Mouse (Mus musculus): ENCODE measurements around the gene E130114P18Rik.

DNA sequence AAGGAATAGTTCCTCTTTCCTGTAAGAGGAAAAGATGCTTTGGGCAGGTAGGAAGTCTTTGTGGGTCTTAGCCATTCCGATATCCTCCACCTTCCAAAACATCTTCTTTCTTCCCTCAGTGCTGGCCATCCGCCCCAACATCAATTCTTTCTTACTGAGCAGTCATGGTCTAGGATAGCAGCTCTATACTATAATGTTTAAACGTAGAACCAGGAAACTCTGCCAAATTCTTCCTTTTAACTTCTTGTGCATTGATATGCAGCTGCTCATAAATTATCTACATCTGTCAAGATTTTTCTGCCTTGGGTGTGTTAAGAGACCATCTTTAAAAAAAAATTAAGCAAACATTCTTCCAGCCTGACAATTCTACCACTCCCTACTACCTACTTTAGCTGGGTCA lies 47.5 kb downstream of the E130114P18Rik start:
- TF ChIP-seq CTCF (IDR thresholded peaks at IDR 0.05; ENCODE audit: borderline replicate concordance, insufficient read depth, low read depth, low read length) (no peak), POLR2A (IDR thresholded peaks at IDR 0.05; ENCODE audit: borderline replicate concordance, insufficient read depth, low read length) (no peak)
